Mouse (Mus musculus): ENCODE measurements at regions not wholly inside any gene's neighbourhood (a gene's known extent, or its start where the extent isn't known, plus 50 kb on each side); places are given as distances from the start of the nearest gene placed in this dataset.

DNA sequence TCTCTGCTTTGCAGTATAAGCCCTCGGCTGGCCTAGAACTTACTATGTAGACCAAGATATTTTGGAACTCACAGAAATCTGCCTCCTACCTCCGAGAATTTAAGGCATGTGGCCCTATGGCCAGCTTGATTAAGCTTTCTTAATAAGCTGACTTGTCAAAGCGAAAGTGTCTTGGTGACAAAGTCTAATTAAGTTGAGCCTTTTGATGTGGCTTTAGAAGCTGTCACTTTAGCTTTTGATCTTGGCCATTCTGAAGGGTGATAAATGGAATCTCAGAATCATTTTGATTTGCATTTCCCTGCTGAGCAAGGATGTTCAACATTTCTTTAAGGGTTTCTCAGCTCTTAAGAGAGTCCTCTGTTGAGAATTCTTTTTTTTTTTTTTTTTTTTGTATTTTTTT is 67.6 kb upstream of the Tdrd3 start:
- no peak for DNase-seq

DNA sequence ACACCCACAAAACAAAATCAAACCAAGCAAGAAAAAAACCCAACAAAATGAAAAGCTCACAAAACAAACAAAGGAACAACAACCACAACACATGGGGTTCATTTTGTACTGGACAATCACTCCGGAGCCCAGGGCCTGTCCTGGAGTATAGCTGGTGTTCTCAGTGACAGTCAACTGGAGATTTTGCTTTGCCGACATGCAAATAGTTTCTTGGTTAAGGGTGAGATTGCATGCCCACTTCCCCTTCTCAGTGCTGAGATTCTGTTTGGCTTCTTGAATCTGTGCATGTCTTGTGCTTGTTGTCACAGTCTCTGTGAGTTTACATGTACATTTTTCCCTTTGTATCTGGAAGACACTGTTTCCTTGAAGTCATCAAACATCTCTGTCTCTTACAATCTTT is 50.6 kb upstream of the Tdrd3 start:
- no peak for DNase-seq

Measured in layer of hippocampus, postnatal 36 days (tissue).